Mouse (Mus musculus): Measurements from ENCODE around the gene Cox7a2l. TPM values are rescaled to one million over a fixed set of nuclear protein-coding genes. Genes with fewer than 3 reads are reported as not detected.

Gene Cox7a2l
- polyA plus RNA-seq, 1 experiment = 289 TPM

DNA sequence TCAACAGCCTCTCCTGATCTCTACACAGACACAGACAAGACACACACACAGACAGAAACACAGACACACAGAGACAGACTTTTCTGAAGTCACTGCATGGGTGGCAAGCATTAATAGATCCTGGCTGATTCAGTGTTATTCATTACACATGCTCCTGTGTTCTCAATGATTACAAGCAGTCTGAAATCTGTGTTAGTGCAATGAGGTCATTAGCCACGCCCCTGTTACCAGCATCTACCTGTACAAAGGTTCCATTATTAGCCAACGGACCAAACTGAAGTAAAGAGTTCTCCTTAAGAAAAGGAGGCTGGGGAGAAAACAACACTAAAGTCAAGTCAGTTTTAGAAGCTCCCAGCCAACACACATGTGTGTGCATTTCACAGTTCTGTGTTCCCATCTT is 13.4 kb downstream of the Cox7a2l start:
- TF ChIP-seq CTCF (IDR thresholded peaks at IDR 0.05; ENCODE audit: extremely low read depth, insufficient read depth, low read length) (no peak), POLR2A (IDR thresholded peaks at IDR 0.05; ENCODE audit: extremely low read depth, insufficient read depth, low read length) (no peak)
- H3K27ac ChIP-seq (ENCODE audit: insufficient read depth, low read length) = no peak overlapping the region
- H3K4me1 ChIP-seq (ENCODE audit: control insufficient read depth, insufficient read depth, low read length) = no peaks in the 10 kb centered on the region
- H3K4me3 ChIP-seq (ENCODE audit: insufficient read depth, low read length) = no peak overlapping the region

DNA sequence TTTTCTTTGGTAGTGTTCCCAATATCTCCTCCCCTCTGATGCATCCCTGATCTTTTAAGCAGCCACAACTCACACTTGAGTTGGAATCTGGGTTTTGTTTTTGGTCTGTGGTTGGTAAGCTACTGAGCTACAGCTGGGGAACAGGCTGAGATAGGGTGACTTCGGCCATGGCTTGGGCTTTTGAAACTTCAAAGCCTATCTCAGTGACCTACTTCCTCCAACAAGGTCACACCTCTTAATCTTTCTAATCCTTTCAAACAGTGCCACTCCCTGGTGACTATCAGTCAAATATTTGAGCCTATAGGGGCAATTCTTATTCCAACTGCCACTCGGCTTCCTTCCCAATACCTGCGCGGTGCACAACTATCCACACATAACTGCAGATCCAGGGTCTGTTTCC is 17.4 kb downstream of the Cox7a2l start:
- Histone ChIP-seq H3K4me3 (ENCODE audit: insufficient read depth, low read length) (no peak overlapping the region), H3K27ac (ENCODE audit: insufficient read depth, low read length) (no peak overlapping the region), H3K4me1 (ENCODE audit: control insufficient read depth, insufficient read depth, low read length) (no peaks in the 10 kb centered on the region)
- TF ChIP-seq POLR2A (IDR thresholded peaks at IDR 0.05; ENCODE audit: extremely low read depth, insufficient read depth, low read length) (no peak), CTCF (IDR thresholded peaks at IDR 0.05; ENCODE audit: extremely low read depth, insufficient read depth, low read length) (no peak)

DNA sequence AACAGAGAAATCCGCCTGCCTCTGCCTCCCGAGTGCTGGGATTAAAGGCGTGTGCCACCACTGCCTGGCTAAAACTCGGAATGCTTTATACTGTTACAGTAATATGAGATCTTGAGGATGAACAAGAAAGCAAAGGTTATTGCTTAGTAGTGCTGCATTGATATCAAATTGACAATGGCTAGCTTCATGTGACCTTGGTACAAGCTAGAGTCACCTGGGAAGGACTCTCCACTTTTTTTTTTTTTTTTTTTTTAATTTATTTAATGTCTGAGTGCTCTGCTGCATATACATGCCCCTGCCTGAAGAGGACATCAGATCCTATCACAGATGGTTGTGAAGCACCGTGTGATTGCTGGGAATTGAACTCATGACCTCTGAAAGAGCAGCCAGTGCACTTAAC is 18.2 kb downstream of the Cox7a2l start:
- TF ChIP-seq POLR2A (IDR thresholded peaks at IDR 0.05; ENCODE audit: extremely low read depth, insufficient read depth, low read length) (no peak), CTCF (IDR thresholded peaks at IDR 0.05; ENCODE audit: extremely low read depth, insufficient read depth, low read length) (no peak)
- no peak overlapping the region for H3K27ac ChIP-seq (ENCODE audit: insufficient read depth, low read length)
- H3K4me1 ChIP-seq (ENCODE audit: control insufficient read depth, insufficient read depth, low read length) = no peaks in the 10 kb centered on the region
- no peak overlapping the region for H3K4me3 ChIP-seq (ENCODE audit: insufficient read depth, low read length)

DNA sequence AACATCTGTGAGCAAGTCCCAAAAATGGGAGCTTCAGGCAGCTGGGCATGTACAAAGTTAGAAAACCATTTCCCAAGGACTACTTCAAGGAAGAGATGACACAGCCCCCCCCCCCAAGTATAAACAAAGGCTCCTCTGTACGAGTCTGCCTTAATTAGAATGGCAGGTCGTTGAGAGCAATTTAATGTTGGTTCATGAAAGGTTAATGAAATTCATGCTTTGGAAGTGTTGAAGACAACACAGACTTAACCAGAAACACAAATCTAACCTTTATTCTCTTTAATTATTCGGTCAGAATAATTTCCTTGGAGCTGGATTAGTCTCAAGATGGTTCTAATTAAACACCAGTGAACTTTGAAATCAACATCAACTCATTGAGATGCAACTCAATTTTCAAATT is 29.4 kb downstream of the Cox7a2l start:
- Histone ChIP-seq H3K27ac (ENCODE audit: insufficient read depth, low read length) (no peak overlapping the region), H3K4me1 (ENCODE audit: control insufficient read depth, insufficient read depth, low read length) (no peaks in the 10 kb centered on the region), H3K4me3 (ENCODE audit: insufficient read depth, low read length) (no peak overlapping the region)
- TF ChIP-seq CTCF (IDR thresholded peaks at IDR 0.05; ENCODE audit: extremely low read depth, insufficient read depth, low read length) = no peak
- no peak for TF ChIP-seq POLR2A (IDR thresholded peaks at IDR 0.05; ENCODE audit: extremely low read depth, insufficient read depth, low read length)

DNA sequence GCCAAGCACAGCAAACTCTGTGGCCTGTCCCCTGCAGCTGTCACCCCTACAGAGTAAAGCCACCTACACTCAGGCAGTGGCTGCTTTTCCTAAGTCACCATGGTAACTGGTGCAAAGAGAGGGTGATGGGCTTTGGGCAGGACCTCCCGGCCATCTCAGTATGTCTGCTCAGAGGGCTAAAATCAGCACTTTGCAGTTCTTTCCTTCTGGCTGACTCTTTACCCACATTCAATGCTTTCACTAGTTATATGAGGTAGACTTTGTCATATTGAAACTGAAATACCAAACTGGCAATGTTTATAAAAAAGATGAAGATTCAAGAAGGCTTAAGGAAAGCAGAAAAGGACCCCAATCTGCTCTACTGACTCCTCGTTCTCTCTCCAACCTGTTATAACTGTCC is 33.3 kb downstream of the Cox7a2l start:
- no peak overlapping the region for H3K4me3 ChIP-seq (ENCODE audit: insufficient read depth, low read length)
- TF ChIP-seq CTCF (IDR thresholded peaks at IDR 0.05; ENCODE audit: extremely low read depth, insufficient read depth, low read length) (no peak), POLR2A (IDR thresholded peaks at IDR 0.05; ENCODE audit: extremely low read depth, insufficient read depth, low read length) (no peak)
- H3K4me1 ChIP-seq (ENCODE audit: control insufficient read depth, insufficient read depth, low read length) = no peaks in the 10 kb centered on the region
- no peak overlapping the region for H3K27ac ChIP-seq (ENCODE audit: insufficient read depth, low read length)

DNA sequence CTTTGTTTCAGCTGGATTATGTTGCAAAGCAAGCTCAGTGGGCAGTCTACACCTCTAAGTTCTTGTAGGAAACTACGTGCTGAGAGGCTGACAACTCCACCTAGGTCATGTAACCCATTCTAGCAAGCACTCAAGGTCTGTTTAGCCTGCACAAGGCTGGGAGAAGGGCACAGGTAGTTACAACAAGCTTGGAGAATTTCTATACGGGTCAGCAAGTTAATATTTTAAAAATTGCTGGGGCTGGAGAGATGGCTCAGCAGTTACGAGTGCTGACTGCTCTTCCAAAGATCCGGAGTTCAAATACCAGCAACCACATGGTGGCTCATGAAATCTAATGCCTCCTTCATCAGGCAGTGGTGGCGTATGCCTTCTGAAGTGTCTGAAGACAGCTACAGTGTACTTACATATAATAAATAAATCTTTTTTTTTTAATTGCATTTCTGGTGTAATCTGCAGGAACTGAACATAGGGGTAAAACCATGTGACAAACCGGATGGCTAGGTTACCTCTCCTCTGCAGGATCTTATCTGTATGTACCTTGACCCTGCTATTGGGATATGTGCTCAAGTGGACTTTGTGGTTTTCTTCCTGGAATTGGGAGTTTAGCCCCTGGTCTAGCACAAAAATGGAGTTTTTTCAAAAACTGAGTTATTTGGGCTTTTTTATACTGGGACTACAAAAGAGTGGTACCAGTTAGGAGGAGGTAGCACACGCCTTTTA is 34.2 kb downstream of the Cox7a2l start:
- no peaks in the 10 kb centered on the region for H3K4me1 ChIP-seq (ENCODE audit: control insufficient read depth, insufficient read depth, low read length)
- H3K4me3 ChIP-seq (ENCODE audit: insufficient read depth, low read length) = no peak overlapping the region
- H3K27ac ChIP-seq (ENCODE audit: insufficient read depth, low read length) = no peak overlapping the region
- no peak for TF ChIP-seq POLR2A (IDR thresholded peaks at IDR 0.05; ENCODE audit: extremely low read depth, insufficient read depth, low read length)
- TF ChIP-seq CTCF (IDR thresholded peaks at IDR 0.05; ENCODE audit: extremely low read depth, insufficient read depth, low read length) = no peak

DNA sequence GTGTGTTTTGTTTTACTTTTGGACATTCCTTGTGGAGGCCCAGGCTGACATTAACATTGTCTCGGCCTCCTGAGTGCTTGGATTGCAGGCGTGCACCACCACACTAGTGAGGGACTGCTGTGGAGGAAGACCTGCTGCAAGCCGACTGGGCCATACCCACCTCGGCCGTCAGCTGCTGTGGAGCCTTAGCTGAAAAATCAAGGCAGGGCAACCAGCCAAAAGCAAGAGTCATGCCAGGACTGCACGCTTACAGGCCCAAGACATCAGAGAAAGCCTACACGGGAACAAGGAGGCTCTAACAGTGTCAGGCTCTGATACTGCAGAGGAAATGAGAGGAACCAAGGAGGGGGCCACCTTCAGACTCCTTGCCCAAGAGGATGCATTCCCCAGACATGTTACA is 35.6 kb downstream of the Cox7a2l start:
- TF ChIP-seq CTCF (IDR thresholded peaks at IDR 0.05; ENCODE audit: extremely low read depth, insufficient read depth, low read length) = no peak
- no peak overlapping the region for H3K4me3 ChIP-seq (ENCODE audit: insufficient read depth, low read length)
- no peak overlapping the region for H3K27ac ChIP-seq (ENCODE audit: insufficient read depth, low read length)
- no peaks in the 10 kb centered on the region for H3K4me1 ChIP-seq (ENCODE audit: control insufficient read depth, insufficient read depth, low read length)

DNA sequence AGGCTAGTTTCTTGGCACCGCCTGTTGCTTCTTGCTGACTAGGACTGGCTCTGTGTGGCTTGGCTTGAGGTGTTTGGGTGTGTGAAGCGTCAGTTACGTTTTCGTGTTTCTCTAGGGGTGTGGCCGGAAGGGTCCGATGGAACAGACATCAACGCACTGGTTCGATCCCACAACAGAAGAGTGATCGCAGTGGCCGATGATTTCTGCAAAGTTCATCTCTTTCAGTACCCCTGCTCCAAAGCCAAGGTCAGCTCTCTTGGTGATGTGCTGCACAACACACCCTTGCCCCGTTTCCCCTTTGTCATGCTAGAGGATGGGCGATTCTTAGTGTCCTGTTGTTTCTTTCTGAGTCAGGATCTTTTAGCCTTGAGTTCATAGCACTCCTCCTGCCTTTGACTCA is 40.0 kb downstream of the Cox7a2l start:
- Histone ChIP-seq H3K4me3 (ENCODE audit: insufficient read depth, low read length) (no peak overlapping the region), H3K27ac (ENCODE audit: insufficient read depth, low read length) (no peak overlapping the region), H3K4me1 (ENCODE audit: control insufficient read depth, insufficient read depth, low read length) (no peaks in the 10 kb centered on the region)
- TF ChIP-seq POLR2A (IDR thresholded peaks at IDR 0.05; ENCODE audit: extremely low read depth, insufficient read depth, low read length) = no peak
- no peak for TF ChIP-seq CTCF (IDR thresholded peaks at IDR 0.05; ENCODE audit: extremely low read depth, insufficient read depth, low read length)

DNA sequence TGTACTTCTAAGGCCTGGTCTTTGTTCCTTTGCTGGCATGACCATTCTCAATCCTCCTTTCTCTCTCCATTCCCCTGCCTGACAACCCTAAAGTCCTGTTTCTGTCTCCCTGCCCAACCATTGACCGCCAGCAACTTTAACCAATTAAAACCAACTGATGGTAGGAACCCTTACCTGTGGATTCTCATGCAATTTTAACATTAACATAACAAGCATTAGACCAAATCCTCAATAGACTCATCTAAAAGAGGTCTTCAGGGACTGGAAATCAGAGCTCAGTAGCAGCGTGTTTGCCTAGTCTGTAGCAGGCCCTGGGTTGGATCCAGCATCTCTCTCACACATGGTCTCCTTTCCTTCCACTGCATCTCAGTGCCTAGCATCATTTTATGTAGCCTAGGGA is 47.5 kb downstream of the Cox7a2l start:
- Histone ChIP-seq H3K4me3 (ENCODE audit: insufficient read depth, low read length) (no peak overlapping the region), H3K27ac (ENCODE audit: insufficient read depth, low read length) (no peak overlapping the region), H3K4me1 (ENCODE audit: control insufficient read depth, insufficient read depth, low read length) (no peaks in the 10 kb centered on the region)
- TF ChIP-seq CTCF (IDR thresholded peaks at IDR 0.05; ENCODE audit: extremely low read depth, insufficient read depth, low read length) (no peak), POLR2A (IDR thresholded peaks at IDR 0.05; ENCODE audit: extremely low read depth, insufficient read depth, low read length) (no peak)

DNA sequence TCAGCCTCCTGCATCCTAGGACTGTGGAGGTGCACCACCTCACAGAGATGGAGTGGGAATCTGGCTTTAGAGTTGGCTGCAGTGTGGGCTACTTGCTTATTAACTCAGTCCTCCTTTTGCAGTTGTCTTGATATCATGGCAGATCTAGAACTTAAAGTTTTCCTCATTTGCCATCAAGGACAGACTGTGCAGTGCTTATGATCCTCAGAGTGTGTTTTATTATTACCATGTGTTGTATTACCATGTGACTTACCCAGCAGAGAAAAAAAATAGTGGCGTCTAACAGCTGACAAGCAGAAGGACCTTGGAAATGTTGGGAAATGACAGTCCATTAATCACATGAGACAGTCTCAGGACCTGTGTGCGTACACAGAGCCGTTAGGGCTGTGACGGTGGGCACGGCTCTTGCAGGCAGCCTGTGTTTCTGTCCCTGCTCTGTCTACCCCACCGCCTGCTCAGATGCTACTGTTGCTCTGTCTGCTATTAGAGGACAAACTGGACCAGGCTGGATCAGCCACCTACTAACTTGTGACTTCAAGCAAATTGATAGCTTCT is 50.4 kb downstream of the Cox7a2l start:
- H3K27ac ChIP-seq (ENCODE audit: insufficient read depth, low read length) = no peak overlapping the region
- no peak for TF ChIP-seq POLR2A (IDR thresholded peaks at IDR 0.05; ENCODE audit: extremely low read depth, insufficient read depth, low read length)
- no peak for TF ChIP-seq CTCF (IDR thresholded peaks at IDR 0.05; ENCODE audit: extremely low read depth, insufficient read depth, low read length)
- no peak overlapping the region for H3K4me3 ChIP-seq (ENCODE audit: insufficient read depth, low read length)
- no peaks in the 10 kb centered on the region for H3K4me1 ChIP-seq (ENCODE audit: control insufficient read depth, insufficient read depth, low read length)
